Mouse (Mus musculus) kidney, adult 11 months (tissue): ENCODE results near the gene Tinag.

Source experiments
- DNase-seq: peaks from one replicate; pipeline ENCODE4 v3.0.0; 2022

Gene Tinag

GRCm38 (mm10) chr9:77045585-77045984, at the start of gene Tinag:
Gene Tinag, minus strand, starts transcription at chr9:77045794.
- DNase-seq, result peak; percentile 14

- DNase-seq, result peak; percentile 80
Observed at GRCm38 (mm10) chr9:77083221-77083620, 37.6 kb upstream of the Tinag start.

- DNase-seq, result peak; percentile 55
Observed at GRCm38 (mm10) chr9:77071676-77072075, 26.1 kb upstream of the Tinag start.

- no peak for DNase-seq
Observed at GRCm38 (mm10) chr9:77056611-77057010, 11.0 kb upstream of the Tinag start.

GRCm38 (mm10) chr9:77054426-77055193, 9.0 kb upstream of the Tinag start:
- no peak for DNase-seq

- no peak for DNase-seq
Observed at GRCm38 (mm10) chr9:77051406-77051805, 5.8 kb upstream of the Tinag start.

GRCm38 (mm10) chr9:77049669-77050068, 4.1 kb upstream of the Tinag start:
- no peak for DNase-seq

GRCm38 (mm10) chr9:77046067-77046715, 597 bp upstream of the Tinag start:
- peak; percentile 86 for DNase-seq

- no peak for DNase-seq
Observed at GRCm38 (mm10) chr9:77035361-77035760, 10.2 kb downstream of the Tinag start.

- DNase-seq, result no peak
Observed at GRCm38 (mm10) chr9:77032430-77033154, 13.0 kb downstream of the Tinag start.

GRCm38 (mm10) chr9:77025271-77025670, 20.3 kb downstream of the Tinag start:
- peak; percentile 20 for DNase-seq

GRCm38 (mm10) chr9:77018935-77019334, 26.7 kb downstream of the Tinag start:
- no peak for DNase-seq

GRCm38 (mm10) chr9:76996021-76996420, 49.6 kb downstream of the Tinag start:
- DNase-seq, result no peak

GRCm38 (mm10) chr9:76989946-76990345, 55.6 kb downstream of the Tinag start:
- no peak for DNase-seq

GRCm38 (mm10) chr9:76934813-76935212, 110.8 kb downstream of the Tinag start:
- DNase-seq, result no peak

- no peak for DNase-seq
Observed at GRCm38 (mm10) chr9:76915093-76915661, 130.4 kb downstream of the Tinag start.
